Comparison of ENCODE assay signal across 28 mouse cellular contexts in the genomic region with DNA sequence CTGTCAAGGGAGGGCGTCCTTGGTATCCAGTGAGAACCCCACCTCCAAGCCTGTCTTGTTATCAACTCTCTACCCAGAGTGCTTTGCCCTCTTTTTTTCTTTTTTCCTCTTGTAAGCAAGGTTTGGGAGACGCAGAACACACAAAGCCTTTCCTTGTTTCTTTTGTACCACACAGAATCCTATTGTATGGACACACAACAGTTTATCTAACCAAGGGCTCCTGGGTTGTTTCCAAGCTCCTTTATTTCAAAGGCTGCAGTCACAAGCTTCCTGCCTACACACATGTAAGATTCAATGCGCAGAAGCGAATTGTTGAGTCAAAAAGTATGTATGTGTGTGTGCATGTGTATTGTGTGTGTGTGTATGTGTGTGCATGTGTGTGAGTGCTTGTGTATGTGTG. TPM values are rescaled to one million over a fixed set of nuclear protein-coding genes. Genes with fewer than 3 reads are reported as not detected.
A peak's percentile ranks its signal among the peaks of the same experiment; 100 is the strongest.
DNase-seq lines count a peak whose midpoint lies in the region; ATAC-seq and TF ChIP-seq lines count a peak whose summit lies in the region.
"Had no signal": no experiment of that assay in that cellular context is flagged by ENCODE, and none has a peak within 500 bp of the region (broad histone marks: within the 10 kb centered on the region; RNA-seq: fewer than 3 reads in every experiment).

No protein-coding gene starts in this region.

- no peaks in the 10 kb centered on the region for H3K27me3 ChIP-seq in heart, embryonic 11.5 days (ENCODE audit: control insufficient read depth, insufficient read depth, low read length)
- H3K27me3 ChIP-seq in hindbrain, embryonic 10.5 days (ENCODE audit: insufficient read depth, poor library complexity, severe bottlenecking): no peaks in the 10 kb centered on the region
- no peaks in the 10 kb centered on the region for H3K27me3 ChIP-seq in hindbrain, embryonic 12.5 days
- H3K27me3 ChIP-seq in testis, adult 2 months (ENCODE audit: control insufficient read depth, insufficient read depth, low read length): no peaks in the 10 kb centered on the region
- H3K27me3 ChIP-seq: embryonic facial prominence, embryonic 13.5 days; forebrain, embryonic 12.5 days; intestine, embryonic 15.5 days; liver, embryonic 15.5 days; neural tube, embryonic 12.5 days; stomach, embryonic 15.5 days had no signal

- no peak overlapping the region for H3K9ac ChIP-seq in heart, embryonic 11.5 days (ENCODE audit: low read depth, low read length)
- H3K9ac ChIP-seq in hindbrain, embryonic 12.5 days: no peak overlapping the region
- H3K9ac ChIP-seq: embryonic facial prominence, embryonic 13.5 days; forebrain, embryonic 12.5 days; intestine, embryonic 15.5 days; liver, embryonic 15.5 days; neural tube, embryonic 12.5 days; stomach, embryonic 15.5 days had no signal

- no peaks in the 10 kb centered on the region for H3K9me3 ChIP-seq in heart, embryonic 11.5 days (replicated peaks; ENCODE audit: control insufficient read depth, low read length)
- no peaks in the 10 kb centered on the region for H3K9me3 ChIP-seq in hindbrain, embryonic 10.5 days
- H3K9me3 ChIP-seq in hindbrain, embryonic 12.5 days (replicated peaks): no peaks in the 10 kb centered on the region
- H3K9me3 ChIP-seq: embryonic facial prominence, embryonic 13.5 days; forebrain, embryonic 12.5 days; intestine, embryonic 15.5 days; limb, embryonic 10.5 days; liver, embryonic 15.5 days; neural tube, embryonic 12.5 days; stomach, embryonic 15.5 days had no signal

- no peak overlapping the region for H3K4me3 ChIP-seq in heart, embryonic 11.5 days (ENCODE audit: low read depth, low read length)
- H3K4me3 ChIP-seq in hindbrain, embryonic 10.5 days: no peak overlapping the region
- H3K4me3 ChIP-seq in hindbrain, embryonic 12.5 days: no peak overlapping the region
- H3K4me3 ChIP-seq in testis, adult 2 months (ENCODE audit: control insufficient read depth, low read depth, low read length): no peak overlapping the region
- H3K4me3 ChIP-seq: embryonic facial prominence, embryonic 13.5 days; erythroblast, embryonic 14.5 days; forebrain, embryonic 12.5 days; intestine, embryonic 15.5 days; limb, embryonic 10.5 days; liver, embryonic 15.5 days; neural tube, embryonic 12.5 days; stomach, embryonic 15.5 days had no signal

- H3K4me1 ChIP-seq in heart, embryonic 11.5 days (ENCODE audit: control insufficient read depth, insufficient read depth, low read length): peaks cover 16% of the 10 kb centered on the region
- H3K4me1 ChIP-seq in hindbrain, embryonic 10.5 days (replicated peaks): peaks cover 20% of the 10 kb centered on the region
- no peaks in the 10 kb centered on the region for H3K4me1 ChIP-seq in hindbrain, embryonic 12.5 days
- peaks cover 7% of the 10 kb centered on the region for H3K4me1 ChIP-seq in testis, adult 2 months (ENCODE audit: control insufficient read depth, insufficient read depth, low read length)
- H3K4me1 ChIP-seq: embryonic facial prominence, embryonic 13.5 days; forebrain, embryonic 12.5 days; limb, embryonic 10.5 days; liver, embryonic 15.5 days; neural tube, embryonic 12.5 days; stomach, embryonic 15.5 days had no signal

- no peaks in the 10 kb centered on the region for H3K36me3 ChIP-seq in heart, embryonic 11.5 days (ENCODE audit: control insufficient read depth, insufficient read depth, low read length)
- H3K36me3 ChIP-seq in hindbrain, embryonic 10.5 days: no peaks in the 10 kb centered on the region
- no peaks in the 10 kb centered on the region for H3K36me3 ChIP-seq in hindbrain, embryonic 12.5 days
- H3K36me3 ChIP-seq in testis, adult 2 months (ENCODE audit: control insufficient read depth, insufficient read depth, low read length): no peaks in the 10 kb centered on the region
- H3K36me3 ChIP-seq: embryonic facial prominence, embryonic 13.5 days; forebrain, embryonic 12.5 days; intestine, embryonic 15.5 days; limb, embryonic 10.5 days; liver, embryonic 15.5 days; neural tube, embryonic 12.5 days; stomach, embryonic 15.5 days had no signal

- no peak for ATAC-seq in heart, embryonic 11.5 days (replicated peaks; ENCODE audit: insufficient number of reproducible peaks, low FRiP score, low TSS enrichment)
- ATAC-seq in hindbrain, embryonic 12.5 days (ENCODE audit: low FRiP score): no peak
- ATAC-seq: hindbrain, embryonic 16.5 days; intestine, embryonic 15.5 days had no signal

- TF ChIP-seq CTCF in testis, adult 2 months (IDR thresholded peaks at IDR 0.05; ENCODE audit: control insufficient read depth, insufficient read depth, insufficient replicate concordance, low read depth, low read length): no peak

- WGBS in heart, embryonic 11.5 days (ENCODE audit: insufficient replicate concordance): 49% methylated on average over 4 of the region's 4 CpGs
- 57% methylated on average over 4 of the region's 4 CpGs for WGBS in hindbrain, embryonic 10.5 days
- WGBS in hindbrain, embryonic 12.5 days: 61% methylated on average over 4 of the region's 4 CpGs

- no peak for TF ChIP-seq POLR2A in testis, adult 2 months (IDR thresholded peaks at IDR 0.05; ENCODE audit: control insufficient read depth, low read depth, low read length)

- DNase-seq in heart, adult 9 months (ENCODE audit: low spot score in 2 of 2): no peak
- no peak for DNase-seq in hindbrain, embryonic 10.5 days (ENCODE audit: low spot score)
- no peak for DNase-seq in testis, postnatal 10 days (ENCODE audit: low spot score)
- DNase-seq in lung, adult 18-20 months: no peak
- DNase-seq: adrenal gland, postnatal 25 days; cerebellum, adult 11 months; cerebellum, postnatal 10 days; gastrocnemius, postnatal 25 days; heart, postnatal 36 days; kidney, adult 8-10 months; kidney, postnatal 10 days; liver; lung, postnatal 4 days; right cerebral cortex, adult 18-20 months; right cerebral cortex, postnatal 4 days had no signal

- H3K4me2 ChIP-seq in heart, embryonic 11.5 days: no peak overlapping the region
- H3K4me2 ChIP-seq in hindbrain, embryonic 12.5 days (replicated peaks): no peak overlapping the region
- H3K4me2 ChIP-seq: embryonic facial prominence, embryonic 13.5 days; forebrain, embryonic 12.5 days; intestine, embryonic 15.5 days; liver, embryonic 15.5 days; neural tube, embryonic 12.5 days; stomach, embryonic 15.5 days had no signal

- peak overlapping the region; percentile 57 for H3K27ac ChIP-seq in heart, embryonic 11.5 days (ENCODE audit: low read depth, low read length)
- H3K27ac ChIP-seq in hindbrain, embryonic 10.5 days: 0 out of 2 replicates have a peak overlapping the region, but pooled peaks have one; percentile 3
- no peak overlapping the region for H3K27ac ChIP-seq in hindbrain, embryonic 12.5 days
- H3K27ac ChIP-seq in testis, adult 2 months (ENCODE audit: control insufficient read depth, insufficient read depth, low read depth, low read length): peak overlapping the region; percentile 70; the same call in 1 of the 2 replicates
- H3K27ac ChIP-seq: embryonic facial prominence, embryonic 13.5 days; forebrain, embryonic 12.5 days; intestine, embryonic 15.5 days; limb, embryonic 10.5 days; liver, embryonic 15.5 days; neural tube, embryonic 12.5 days; stomach, embryonic 15.5 days had no signal

RNA-seq across cellular contexts. Expression of a gene that starts 5.2 kb away (rescaled TPM):
- 0.16 and 0.51 TPM in 2 replicates for polyA plus RNA-seq in heart, embryonic 11.5 days (2014; fragmentation: Nextera tagmentation; extraction: Ambion mirVana)
- polyA plus RNA-seq in hindbrain, embryonic 10.5 days (2016; fragmentation: Nextera tagmentation; extraction: Ambion mirVana): not detected in 2 replicates
- not detected in 2 replicates for polyA plus RNA-seq in hindbrain, embryonic 12.5 days (2016; fragmentation: Nextera tagmentation; extraction: Ambion mirVana)
- polyA plus RNA-seq in testis, adult 2 months (2012; rRNA removed): 0.06 and 0.14 TPM in 2 replicates
- polyA plus RNA-seq: embryonic facial prominence, embryonic 13.5 days; erythroblast, embryonic 14.5 days; forebrain, embryonic 12.5 days; hindbrain, embryonic 16.5 days; limb, embryonic 10.5 days; liver, embryonic 15.5 days; midbrain, embryonic 14.5 days; neural tube, embryonic 12.5 days had no signal

RNA-seq across cellular contexts. Expression of a gene that starts 44.1 kb away (rescaled TPM):
- polyA plus RNA-seq in heart, embryonic 11.5 days (2014; fragmentation: Nextera tagmentation; extraction: Ambion mirVana): not detected in 2 replicates
- polyA plus RNA-seq in hindbrain, embryonic 10.5 days (2016; fragmentation: Nextera tagmentation; extraction: Ambion mirVana): not detected in 2 replicates
- polyA plus RNA-seq in hindbrain, embryonic 12.5 days (2016; fragmentation: Nextera tagmentation; extraction: Ambion mirVana): not detected in 2 replicates
- 0.05 TPM in 1 of 2 replicates, not detected in the other for polyA plus RNA-seq in testis, adult 2 months (2012; rRNA removed)
- polyA plus RNA-seq: embryonic facial prominence, embryonic 13.5 days; erythroblast, embryonic 14.5 days; forebrain, embryonic 12.5 days; hindbrain, embryonic 16.5 days; intestine, embryonic 15.5 days; limb, embryonic 10.5 days; midbrain, embryonic 14.5 days; neural tube, embryonic 12.5 days; stomach, embryonic 15.5 days had no signal

RNA-seq across cellular contexts. Expression of a gene that starts 45.2 kb away (rescaled TPM):
- 5.4 and 6.0 TPM in 2 replicates for polyA plus RNA-seq in heart, embryonic 11.5 days (2014; fragmentation: Nextera tagmentation; extraction: Ambion mirVana)
- polyA plus RNA-seq in hindbrain, embryonic 10.5 days (2016; fragmentation: Nextera tagmentation; extraction: Ambion mirVana): 8.6 and 9.4 TPM in 2 replicates
- 12.2 and 12.8 TPM in 2 replicates for polyA plus RNA-seq in hindbrain, embryonic 12.5 days (2016; fragmentation: Nextera tagmentation; extraction: Ambion mirVana)
- polyA plus RNA-seq in testis, adult 2 months (2012; rRNA removed): 4.7 and 4.9 TPM in 2 replicates
- polyA plus RNA-seq: erythroblast, embryonic 14.5 days had no signal
